Mouse (Mus musculus): ENCODE data around the gene Aamdc. TPM values are rescaled to one million over a fixed set of nuclear protein-coding genes. Genes with fewer than 3 reads are reported as not detected.

Gene Aamdc
- total RNA-seq (2017), result 37.2 and 50.3 TPM in 2 replicates

- ATAC-seq (replicated peaks; ENCODE audit: low read depth, poor library complexity, severe bottlenecking), result peak; percentile 90
Measured at GRCm38 (mm10) chr7:97579067-97579975, at the start of gene Aamdc, which contains the start of gene Rsf1. Gene Aamdc, minus strand, starts transcription at chr7:97579497. Gene Rsf1, plus strand, starts transcription at chr7:97579889.

GRCm38 (mm10) chr7:97623402-97623801 is 44.1 kb upstream of the Aamdc start:
- no peak for ATAC-seq (replicated peaks; ENCODE audit: low read depth, poor library complexity, severe bottlenecking)

GRCm38 (mm10) chr7:97622676-97623075 is 43.4 kb upstream of the Aamdc start:
- ATAC-seq (replicated peaks; ENCODE audit: low read depth, poor library complexity, severe bottlenecking), result no peak

- no peak for ATAC-seq (replicated peaks; ENCODE audit: low read depth, poor library complexity, severe bottlenecking)
Measured at GRCm38 (mm10) chr7:97621346-97621745, 42.0 kb upstream of the Aamdc start.

DNA sequence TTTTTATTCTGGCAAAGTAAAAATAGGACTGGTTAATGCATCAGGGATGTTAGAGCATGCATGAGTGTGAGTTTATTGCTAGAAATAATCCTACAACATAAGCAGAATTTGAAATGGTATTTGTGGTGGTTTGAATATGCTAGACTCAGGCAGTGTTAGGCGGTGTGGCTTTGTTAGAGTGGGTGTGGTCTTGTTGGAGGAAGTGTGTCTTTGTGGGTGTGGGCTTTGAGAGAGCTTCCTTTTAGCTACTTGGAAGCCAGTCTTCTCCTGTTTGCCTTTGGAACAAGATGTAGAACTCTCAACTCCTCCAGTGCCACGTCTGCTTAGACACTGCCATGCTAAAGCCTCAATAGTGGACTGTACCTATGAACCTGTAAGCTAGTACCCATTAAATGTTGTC is 19.3 kb upstream of the Aamdc start:
- ATAC-seq (replicated peaks; ENCODE audit: low read depth, poor library complexity, severe bottlenecking), result peak; percentile 68

DNA sequence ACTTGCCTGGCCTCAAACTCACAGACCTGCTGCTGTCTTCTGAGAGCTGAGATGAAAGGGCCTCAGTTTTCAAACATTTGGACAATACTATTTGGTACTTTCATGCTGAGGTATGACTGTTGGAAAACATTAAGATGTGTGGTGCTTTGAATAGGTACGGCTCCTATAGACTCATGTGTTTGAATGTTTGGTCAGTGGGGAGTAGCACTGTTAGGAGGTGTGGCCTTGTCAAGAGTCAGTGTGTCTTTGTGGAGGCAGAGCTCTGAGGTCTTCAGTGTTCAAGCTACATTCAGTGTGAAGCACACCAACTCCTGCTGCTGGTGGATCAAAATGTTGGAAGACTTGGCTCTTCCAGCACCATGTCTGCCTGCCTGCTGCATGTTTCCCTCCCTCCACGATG is 14.2 kb upstream of the Aamdc start:
- ATAC-seq (replicated peaks; ENCODE audit: low read depth, poor library complexity, severe bottlenecking), result no peak

DNA sequence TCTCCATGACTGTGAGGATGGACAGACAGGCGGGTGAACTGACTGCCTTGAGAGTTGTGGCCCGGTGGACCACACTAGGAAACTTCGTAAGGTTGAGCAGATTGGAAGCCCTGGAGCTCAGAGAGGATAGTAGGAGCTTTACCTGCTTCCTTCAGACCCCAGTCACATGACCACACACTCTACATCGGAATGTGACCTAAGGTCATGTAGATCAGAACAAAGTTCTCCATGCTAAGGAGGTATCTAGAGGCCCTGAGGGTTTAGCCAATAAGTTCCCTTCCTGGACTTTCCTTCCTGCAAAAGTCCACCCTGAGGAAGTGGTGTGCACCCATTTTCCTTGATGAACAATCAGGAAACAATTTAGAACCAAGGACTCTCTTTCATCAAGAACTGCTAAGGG is 13.1 kb upstream of the Aamdc start:
- ATAC-seq (replicated peaks; ENCODE audit: low read depth, poor library complexity, severe bottlenecking), result no peak

DNA sequence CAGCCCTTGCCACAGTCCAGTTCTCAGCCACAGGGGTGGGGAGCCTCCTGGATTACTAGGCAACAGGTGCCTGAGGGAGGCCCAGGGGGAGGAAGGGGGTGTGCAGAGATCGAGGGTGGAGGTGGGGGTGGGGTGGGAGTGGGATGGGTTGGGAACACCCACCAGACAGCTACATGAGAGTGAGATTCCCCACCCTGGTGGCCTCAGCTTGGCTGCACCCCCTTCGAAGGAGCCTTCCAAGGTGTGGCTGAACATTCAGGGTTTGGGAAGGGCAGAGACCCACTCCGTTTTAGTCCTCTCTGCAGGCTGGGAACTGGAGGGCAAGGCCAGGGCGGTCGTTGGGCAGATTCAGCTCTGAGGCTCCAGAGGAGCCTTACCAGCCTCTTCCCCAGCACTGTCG is 12.0 kb upstream of the Aamdc start:
- no peak for ATAC-seq (replicated peaks; ENCODE audit: low read depth, poor library complexity, severe bottlenecking)

- ATAC-seq (replicated peaks; ENCODE audit: low read depth, poor library complexity, severe bottlenecking), result no peak
Measured at GRCm38 (mm10) chr7:97590488-97590887, 11.2 kb upstream of the Aamdc start.

GRCm38 (mm10) chr7:97588506-97588905 is 9.2 kb upstream of the Aamdc start:
- ATAC-seq (replicated peaks; ENCODE audit: low read depth, poor library complexity, severe bottlenecking), result no peak

GRCm38 (mm10) chr7:97580843-97581214 is 1.5 kb upstream of the Aamdc start:
- peak; percentile 64 for ATAC-seq (replicated peaks; ENCODE audit: low read depth, poor library complexity, severe bottlenecking)

DNA sequence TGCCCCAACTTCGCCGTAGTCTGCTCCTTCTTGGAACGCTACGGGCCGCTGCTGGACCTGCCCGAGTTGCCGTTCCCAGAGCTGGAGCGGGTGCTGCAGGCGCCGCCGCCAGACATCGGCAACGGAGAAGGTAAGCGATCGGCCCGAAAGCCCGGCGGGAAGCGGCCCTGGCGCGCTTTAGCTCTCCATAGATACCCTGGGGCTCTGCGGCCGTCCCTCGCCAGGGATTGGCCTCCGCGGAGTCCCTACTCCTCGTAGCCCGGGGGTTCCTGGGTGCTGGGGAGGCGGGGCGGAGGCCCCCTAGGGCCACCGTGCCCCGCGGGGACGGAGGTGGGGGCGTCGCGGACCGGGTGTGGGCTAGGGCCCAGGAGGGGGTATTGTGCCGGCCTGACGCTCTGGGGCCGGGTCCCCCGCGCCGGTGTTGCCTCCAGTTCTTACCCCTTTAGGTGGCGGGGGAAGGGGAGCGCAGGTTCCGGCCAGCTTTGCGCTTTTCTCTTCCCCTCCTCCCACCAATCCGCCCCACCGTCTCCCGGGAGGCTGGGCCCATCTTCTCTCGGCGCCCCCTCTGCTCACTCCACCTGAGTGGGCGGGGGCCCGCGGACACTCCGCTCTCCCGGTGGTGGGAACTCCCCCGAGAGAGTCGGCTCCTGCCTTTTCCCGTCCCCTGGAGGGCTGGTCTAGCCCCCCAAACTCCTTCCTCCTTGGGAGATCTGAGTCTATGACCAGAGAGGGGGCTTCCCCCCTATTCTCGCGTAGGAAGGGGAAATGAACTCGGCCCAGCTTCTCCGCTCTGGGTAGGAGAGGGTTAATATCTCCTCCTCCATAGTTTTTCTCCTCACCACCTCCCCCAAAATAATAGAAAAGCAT is 912 bp upstream of the Aamdc start:
- ATAC-seq (replicated peaks; ENCODE audit: low read depth, poor library complexity, severe bottlenecking), result peak; percentile 6

- ATAC-seq (replicated peaks; ENCODE audit: low read depth, poor library complexity, severe bottlenecking), result no peak
Measured at GRCm38 (mm10) chr7:97578361-97579066, 783 bp downstream of the Aamdc start.

GRCm38 (mm10) chr7:97570389-97570788 is 8.9 kb downstream of the Aamdc start:
- peak; percentile 54; the same call in 1 of the 2 replicates for ATAC-seq (replicated peaks; ENCODE audit: low read depth, poor library complexity, severe bottlenecking)

DNA sequence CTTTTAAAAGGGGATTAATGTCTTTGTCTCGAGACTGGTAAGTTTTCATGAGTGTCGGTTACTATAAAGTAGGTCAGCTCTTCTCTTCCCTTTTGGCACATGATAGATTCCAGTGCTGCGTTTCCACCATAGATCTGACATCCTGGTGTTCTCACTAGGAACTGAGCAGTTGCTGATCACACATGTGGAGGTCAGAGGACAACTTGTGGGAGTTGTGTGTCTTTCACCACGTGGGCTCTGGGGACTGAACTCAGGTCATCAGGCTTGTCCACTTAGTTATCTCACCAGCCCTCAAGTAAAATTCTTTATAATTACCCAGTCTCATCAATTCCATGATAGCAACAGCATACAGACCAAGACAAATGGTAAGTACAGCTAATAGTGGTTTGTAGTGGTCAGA is 9.9 kb downstream of the Aamdc start:
- ATAC-seq (replicated peaks; ENCODE audit: low read depth, poor library complexity, severe bottlenecking), result no peak

DNA sequence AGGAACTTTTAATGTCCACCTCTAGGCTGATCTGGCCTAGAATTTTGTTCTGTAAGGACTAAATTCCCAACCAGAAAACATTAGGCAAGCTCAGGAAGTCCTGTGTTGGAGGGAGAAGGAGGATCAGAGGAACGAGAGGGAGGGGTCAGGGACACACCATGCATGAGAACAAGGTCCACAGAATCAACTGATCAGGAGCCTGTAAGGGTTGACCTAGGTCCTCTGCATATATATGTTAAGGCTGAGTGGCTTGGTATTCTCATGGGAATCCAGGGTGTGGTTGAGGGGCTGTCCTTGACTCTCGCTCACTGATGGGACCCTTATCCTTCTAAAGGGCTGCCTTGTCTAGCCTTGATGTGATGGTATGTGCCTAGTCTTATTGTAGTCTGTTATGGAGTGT is 15.7 kb downstream of the Aamdc start:
- no peak for ATAC-seq (replicated peaks; ENCODE audit: low read depth, poor library complexity, severe bottlenecking)

- no peak for ATAC-seq (replicated peaks; ENCODE audit: low read depth, poor library complexity, severe bottlenecking)
Measured at GRCm38 (mm10) chr7:97550673-97551072, 28.6 kb downstream of the Aamdc start.

DNA sequence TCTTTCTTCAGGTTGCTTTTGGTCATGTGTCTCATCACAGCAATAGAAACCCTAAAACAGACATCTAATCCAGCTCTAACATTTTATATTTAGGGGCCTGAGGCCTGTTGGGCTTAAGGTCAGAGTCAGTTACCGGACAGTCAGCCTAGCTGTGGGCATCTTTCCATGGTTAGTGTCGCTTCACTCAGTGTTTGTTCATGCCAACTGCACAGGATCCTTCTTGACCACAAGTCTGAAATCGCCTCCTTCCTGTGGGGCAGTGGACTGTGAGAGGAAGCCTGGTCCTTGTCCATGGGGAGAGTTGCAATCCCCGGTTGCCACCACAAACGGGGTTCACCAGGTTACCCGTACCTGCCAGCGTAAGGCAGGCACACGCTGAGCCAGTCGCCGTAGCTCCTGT is 30.0 kb downstream of the Aamdc start:
- ATAC-seq (replicated peaks; ENCODE audit: low read depth, poor library complexity, severe bottlenecking), result no peak

- ATAC-seq (replicated peaks; ENCODE audit: low read depth, poor library complexity, severe bottlenecking), result no peak
Measured at GRCm38 (mm10) chr7:97546462-97546861, 32.8 kb downstream of the Aamdc start.

- no peak for ATAC-seq (replicated peaks; ENCODE audit: low read depth, poor library complexity, severe bottlenecking)
Measured at GRCm38 (mm10) chr7:97536571-97536970, 42.7 kb downstream of the Aamdc start.

Measured in common myeloid progenitor, adult 5-6 weeks (primary cell).